Comparison of ENCODE assay signal across 8 mouse cellular contexts in genomic region chr14:118706962-118707361, GRCm38 (mm10). TPM values are rescaled to one million over a fixed set of nuclear protein-coding genes. Genes with fewer than 3 reads are reported as not detected.
DNase-seq lines count a peak whose midpoint lies in the region; ATAC-seq and TF ChIP-seq lines count a peak whose summit lies in the region.

No protein-coding gene starts in this region.

- TF ChIP-seq POLR2A in heart, adult 2 months (IDR thresholded peaks at IDR 0.05; ENCODE audit: insufficient read depth, low read depth, low read length): no peak

- no peaks in the 10 kb centered on the region for H3K36me3 ChIP-seq in heart, adult 2 months (ENCODE audit: control insufficient read depth, insufficient read depth, low read length)
- no peaks in the 10 kb centered on the region for H3K36me3 ChIP-seq in neural tube, embryonic 12.5 days
- H3K36me3 ChIP-seq in limb, embryonic 13.5 days: no peaks in the 10 kb centered on the region

- no peak for ATAC-seq in neural tube, embryonic 12.5 days (ENCODE audit: low FRiP score, low read depth)
- no peak for ATAC-seq in limb, embryonic 13.5 days (ENCODE audit: low FRiP score, low read depth)

- H3K4me3 ChIP-seq in heart, adult 2 months: no peak overlapping the region
- H3K4me3 ChIP-seq in neural tube, embryonic 12.5 days: no peak overlapping the region
- H3K4me3 ChIP-seq in limb, embryonic 13.5 days: peak overlapping the region; percentile 67; the same call in 1 of the 2 replicates

- WGBS in heart, adult 2 months: 91% methylated on average over 11 of the region's 11 CpGs
- WGBS in neural tube, embryonic 12.5 days: 83% methylated on average over 11 of the region's 11 CpGs
- WGBS in limb, embryonic 13.5 days: 81% methylated on average over 11 of the region's 11 CpGs

- H3K4me1 ChIP-seq in heart, adult 2 months (ENCODE audit: control insufficient read depth, insufficient read depth, low read length): peaks cover 7% of the 10 kb centered on the region
- peaks cover 10% of the 10 kb centered on the region for H3K4me1 ChIP-seq in neural tube, embryonic 12.5 days
- H3K4me1 ChIP-seq in limb, embryonic 13.5 days: peaks cover 22% of the 10 kb centered on the region

- no peaks in the 10 kb centered on the region for H3K27me3 ChIP-seq in heart, adult 2 months (ENCODE audit: control insufficient read depth, insufficient read depth, low read length)
- H3K27me3 ChIP-seq in neural tube, embryonic 12.5 days (replicated peaks): peaks cover 31% of the 10 kb centered on the region
- H3K27me3 ChIP-seq in limb, embryonic 13.5 days: peaks cover 71% of the 10 kb centered on the region

- H3K4me2 ChIP-seq in neural tube, embryonic 12.5 days (replicated peaks): peak overlapping the region; percentile 99; the same call in 1 of the 2 replicates
- H3K4me2 ChIP-seq in limb, embryonic 13.5 days (replicated peaks): peak overlapping the region; percentile 99

- H3K9ac ChIP-seq in heart, adult 2 months (ENCODE audit: low read depth, low read length): no peak overlapping the region
- no peak overlapping the region for H3K9ac ChIP-seq in neural tube, embryonic 12.5 days
- no peak overlapping the region for H3K9ac ChIP-seq in limb, embryonic 13.5 days

- TF ChIP-seq EP300 in heart, adult 2 months (IDR thresholded peaks at IDR 0.05; ENCODE audit: insufficient read depth, low read depth, low read length): no peak

- intact Hi-C loops in heart, adult 2 months (cut with DNase I): loop anchor here (2.0 to 5.0 kb wide), 3 partner anchors 14 to 90 kb away; no protein-coding TSS in a partner anchor
- intact Hi-C loops in heart, postnatal 25 days (cut with DNase I): loop anchor here (5.0 kb wide), 1 partner anchor 100 kb away; no protein-coding TSS in a partner anchor
- intact Hi-C loops in left cerebral cortex, postnatal 36 days (cut with DNase I): loop anchor here (5.0 kb wide), 1 partner anchor 60 kb away; no protein-coding TSS in a partner anchor

- no peaks in the 10 kb centered on the region for H3K79me2 ChIP-seq in heart, adult 2 months (replicated peaks; ENCODE audit: control insufficient read depth, insufficient read depth, low read length)

- H3K9me3 ChIP-seq in neural tube, embryonic 12.5 days: no peaks in the 10 kb centered on the region
- no peaks in the 10 kb centered on the region for H3K9me3 ChIP-seq in limb, embryonic 13.5 days

- peak overlapping the region; percentile 83 for H3K27ac ChIP-seq in heart, adult 2 months
- no peak overlapping the region for H3K27ac ChIP-seq in neural tube, embryonic 12.5 days
- H3K27ac ChIP-seq in limb, embryonic 13.5 days: no peak overlapping the region

- no peak for DNase-seq in heart, adult 2 months
- DNase-seq in heart, postnatal 25 days (ENCODE audit: low spot score): no peak
- DNase-seq in neural tube, embryonic 10.5 days (ENCODE audit: extremely low spot score, low spot score): no peak
- no peak for DNase-seq in left cerebral cortex, postnatal 36 days (ENCODE audit: low spot score in 2 of 2)
- DNase-seq in adrenal gland, postnatal 36 days: no peak
- no peak for DNase-seq in cerebellum, adult 18-20 months

- TF ChIP-seq CTCF in heart, adult 2 months (IDR thresholded peaks at IDR 0.05): no peak

RNA-seq across cellular contexts. Expression of gene Abcc4, which starts 0.9 kb away (rescaled TPM):
- total RNA-seq in heart, adult 2 months (2021): 1 to 10 TPM; 9.1 to 9.8 TPM
- 5.7 and 7.4 TPM in 2 replicates for polyA plus RNA-seq in heart, adult 2 months (2012; rRNA removed)
- 1 to 10 TPM; 7.6 to 7.9 TPM for total RNA-seq in heart, postnatal 25 days (2021)
- 2.3 and 2.9 TPM in 2 replicates for polyA plus RNA-seq in neural tube, embryonic 12.5 days (2016; fragmentation: Nextera tagmentation; extraction: Ambion mirVana)
- 1.3 and 1.4 TPM in 2 replicates for polyA plus RNA-seq in limb, embryonic 13.5 days (2015; fragmentation: Nextera tagmentation; extraction: Ambion mirVana)
- 10 to 100 TPM in 1 of 2 experiments, 1 to 10 TPM in 1; 8.4 to 13.6 TPM for total RNA-seq in left cerebral cortex, postnatal 36 days (2021)
- total RNA-seq in adrenal gland, postnatal 36 days (2021): 10 to 100 TPM; 15.1 to 21.0 TPM
